Mouse (Mus musculus) lung, postnatal 25 days (tissue): ENCODE measurements around the gene Dlec1.

ENCODE experiments used
- DNase-seq: peaks from one replicate; pipeline ENCODE4 v3.0.0; 2022; ENCODE audit warnings: low spot score

The Dlec1 gene

DNA sequence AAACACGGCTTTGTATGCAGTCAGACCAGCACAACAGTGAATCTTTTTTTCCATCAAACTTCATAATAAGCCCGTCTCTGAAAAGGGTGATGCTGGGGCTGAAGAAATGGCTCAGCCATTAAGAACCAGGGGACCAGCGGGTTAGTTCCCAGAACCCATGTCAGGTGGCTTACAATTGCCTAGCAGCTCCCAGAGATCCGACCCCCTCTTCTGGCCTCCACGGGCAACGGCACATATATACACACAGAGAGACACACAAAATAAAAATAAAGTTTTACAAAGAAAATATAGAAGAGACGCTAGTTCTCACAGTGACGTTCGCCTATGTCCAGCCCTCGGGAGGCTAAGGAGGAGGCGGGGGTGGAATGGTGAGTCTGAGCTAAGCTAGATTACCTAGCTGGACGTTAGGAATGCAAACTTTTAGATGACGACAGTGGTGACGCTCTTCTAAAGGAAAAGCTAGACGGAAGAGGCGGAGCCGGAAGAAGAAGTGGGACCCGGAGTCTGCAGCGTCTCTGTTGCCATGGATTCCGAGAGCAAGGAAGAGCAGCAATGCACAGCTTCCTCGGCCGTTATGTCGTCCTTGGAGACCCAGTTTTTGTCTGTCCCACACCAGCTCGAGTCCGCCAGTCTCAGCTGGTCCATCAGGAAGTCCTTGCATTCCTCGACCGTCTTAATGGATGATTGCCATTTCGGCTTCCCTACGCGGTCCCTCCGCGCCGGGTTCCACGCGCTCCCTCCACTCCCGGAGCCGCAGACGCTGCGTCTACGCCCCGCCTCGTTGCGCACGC is at the start of gene Dlec1:
Gene Dlec1 (plus strand): TSS at position 487 of the 791 bp plus-strand sequence.
- peak; percentile 82 for DNase-seq

DNA sequence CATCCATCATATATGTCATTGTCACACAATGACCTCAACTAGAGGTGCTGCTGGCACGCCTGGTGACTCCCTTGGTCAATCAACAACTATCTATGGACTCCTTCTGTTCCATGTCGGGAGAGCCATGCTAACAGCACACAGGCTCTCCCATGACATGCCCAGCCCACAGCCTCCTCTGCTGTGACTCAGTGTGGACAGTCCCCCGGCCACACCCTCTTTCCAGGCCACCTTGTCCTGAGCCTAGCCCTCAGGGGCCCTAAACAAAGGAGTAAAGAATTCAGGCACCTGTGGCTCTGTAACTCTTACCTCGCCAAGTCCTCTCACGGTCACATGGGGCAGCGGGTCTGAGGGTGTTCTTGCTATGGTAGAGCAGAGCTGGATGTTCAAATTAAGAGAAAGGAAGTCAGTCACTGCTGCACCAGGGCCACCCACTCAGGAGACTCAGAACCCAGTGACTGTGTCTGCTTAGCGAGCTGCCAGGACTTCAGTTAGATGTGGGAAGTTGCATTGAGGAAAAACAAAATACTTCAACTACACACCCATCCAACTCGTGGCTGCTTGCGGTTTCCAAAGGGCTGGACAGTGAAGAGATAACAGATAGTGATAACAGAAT is 48.2 kb upstream of the Dlec1 start:
- no peak for DNase-seq

DNA sequence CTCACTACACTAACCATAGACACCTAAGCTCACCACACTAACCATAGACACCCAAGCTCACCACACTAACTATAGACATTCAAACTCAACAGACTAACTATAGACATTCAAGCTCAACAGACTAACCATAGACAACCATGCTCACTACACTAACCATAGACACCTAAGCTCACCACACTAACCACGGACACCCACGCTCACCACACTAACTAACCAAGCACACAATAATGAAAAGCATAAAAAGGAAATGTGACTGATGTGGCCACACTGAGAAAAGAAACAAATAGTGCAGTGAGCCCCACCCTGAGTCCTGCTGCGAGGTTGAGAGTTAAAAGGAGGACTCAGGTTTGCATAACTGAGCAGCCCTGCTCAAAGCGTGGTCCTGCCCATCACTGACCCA is 46.9 kb upstream of the Dlec1 start:
- DNase-seq = no peak

DNA sequence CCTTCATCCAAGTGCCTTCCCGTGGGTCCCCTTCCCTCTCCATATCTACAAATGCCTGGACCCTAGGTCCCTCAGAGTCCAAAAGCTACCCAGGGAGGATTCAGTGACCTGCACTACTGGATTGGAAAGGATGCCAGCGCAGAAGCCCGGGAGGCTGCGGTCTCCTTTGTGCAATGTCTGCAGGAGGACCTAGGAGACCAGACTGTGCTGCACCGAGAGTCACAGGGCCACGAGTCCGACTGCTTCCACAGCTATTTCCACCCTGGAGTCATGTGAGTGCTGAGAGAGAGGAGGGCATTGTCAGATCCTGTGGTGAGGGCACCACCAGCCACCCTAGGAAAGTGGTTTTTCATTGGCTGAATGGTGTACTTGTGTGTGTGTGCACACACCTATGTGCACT is 44.0 kb upstream of the Dlec1 start:
- DNase-seq = no peak

DNA sequence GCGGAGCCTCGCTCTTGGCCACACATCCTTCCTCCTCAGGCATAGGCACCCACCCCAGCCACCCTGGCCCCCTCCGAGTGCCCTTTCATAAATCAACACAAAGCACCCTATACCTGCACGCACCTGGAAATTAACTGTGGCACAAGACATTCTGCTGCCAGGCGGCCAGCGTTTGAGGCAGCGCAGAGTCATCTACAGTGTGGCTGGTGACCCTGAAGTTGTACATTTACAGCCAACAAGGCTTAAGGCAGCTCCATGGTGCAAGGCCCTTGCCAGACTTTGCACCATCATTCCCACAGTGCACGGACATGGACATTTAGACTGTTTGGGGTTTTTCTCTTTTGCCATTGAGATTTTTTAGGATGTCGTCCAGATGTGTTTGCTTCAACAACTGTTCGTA is 41.6 kb upstream of the Dlec1 start:
- DNase-seq = no peak

DNA sequence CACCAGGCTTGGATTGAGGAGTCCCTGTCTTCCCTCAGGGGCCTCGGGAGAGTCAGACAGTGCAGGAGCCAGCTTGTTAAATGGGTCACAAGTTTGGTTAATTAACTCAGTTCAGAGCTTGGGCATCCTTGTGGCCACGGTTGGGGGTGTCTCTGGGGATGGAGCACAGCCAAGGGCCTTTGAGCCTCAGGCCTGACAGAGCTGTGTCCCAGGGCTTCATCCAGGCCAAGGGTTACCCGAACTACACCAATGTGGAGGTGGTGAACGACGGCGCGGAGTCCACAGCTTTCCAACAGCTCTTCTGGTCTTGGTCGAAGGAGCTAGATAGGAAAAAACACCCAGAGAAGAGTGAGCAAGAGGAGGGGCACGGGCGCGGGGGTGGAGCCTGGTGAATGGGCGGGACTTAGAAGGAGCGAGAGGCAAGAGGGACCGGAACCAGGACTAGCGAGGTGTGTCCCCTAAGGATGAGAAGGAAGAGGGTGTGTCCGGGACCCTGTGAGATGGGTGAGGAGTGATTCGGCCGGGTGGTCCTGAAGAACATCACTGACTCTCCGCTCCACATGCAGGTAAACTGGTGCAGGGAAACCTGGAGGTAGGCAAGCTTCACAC is 39.1 kb upstream of the Dlec1 start:
- no peak for DNase-seq

DNA sequence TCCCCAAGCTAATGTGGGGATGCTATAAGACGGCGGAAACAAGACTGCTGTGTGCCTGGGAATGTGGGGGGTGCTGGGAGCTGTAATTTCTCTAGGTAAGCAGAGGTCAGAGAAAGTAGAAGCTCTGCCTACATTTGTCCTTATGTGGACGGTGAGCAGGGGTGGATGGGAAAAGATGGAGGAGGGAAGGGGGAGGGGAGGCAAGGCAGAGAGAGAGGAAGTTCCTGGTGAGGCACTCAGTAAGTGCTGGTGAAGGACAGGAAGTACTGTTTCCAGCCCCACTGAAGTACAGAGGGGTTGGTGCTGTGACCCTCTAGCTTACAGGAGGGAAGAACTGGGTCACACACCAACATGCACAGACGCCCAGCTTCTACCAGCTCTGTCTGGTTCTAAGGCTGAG is 38.0 kb upstream of the Dlec1 start:
- no peak for DNase-seq

DNA sequence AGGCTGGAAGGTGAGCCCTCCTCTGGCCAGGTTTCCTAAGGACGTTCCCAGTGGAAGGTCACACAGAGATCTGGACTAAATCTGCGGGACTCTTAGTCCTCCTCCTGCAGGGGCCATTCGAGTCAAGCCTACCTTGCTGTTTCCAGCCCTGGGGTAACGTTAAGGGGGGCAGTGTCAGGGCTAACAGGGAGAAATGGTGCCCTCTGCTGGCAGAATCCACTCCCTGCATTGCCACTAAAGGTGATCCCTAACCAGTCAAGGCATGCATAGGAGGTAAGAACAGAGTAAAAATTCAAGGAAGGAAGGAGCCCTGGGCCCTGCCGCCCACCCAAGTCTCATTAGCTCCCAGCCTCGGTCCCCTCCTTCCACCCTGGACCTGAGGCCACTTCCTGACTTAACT is 34.7 kb upstream of the Dlec1 start:
- DNase-seq = peak; percentile 78

DNA sequence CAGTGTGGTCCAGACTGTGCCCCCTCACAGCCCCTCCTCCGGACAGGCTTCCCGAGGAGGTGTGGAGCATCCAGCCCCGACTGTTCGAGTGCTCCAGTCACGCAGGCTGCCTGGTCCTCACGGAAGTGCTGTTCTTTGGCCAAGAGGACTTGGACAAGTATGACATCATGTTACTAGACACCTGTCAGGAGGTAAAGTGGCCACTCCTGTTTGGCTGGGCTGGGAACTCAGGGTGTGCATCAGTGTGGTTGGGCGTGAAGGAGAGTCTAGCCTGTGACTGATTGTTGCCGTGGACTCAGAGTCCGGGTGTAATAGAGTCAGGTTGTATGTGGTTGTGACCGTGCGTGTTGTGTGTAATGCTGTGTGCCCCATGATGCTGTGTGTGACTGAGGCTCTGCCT is 34.0 kb upstream of the Dlec1 start:
- DNase-seq = peak; percentile 60

DNA sequence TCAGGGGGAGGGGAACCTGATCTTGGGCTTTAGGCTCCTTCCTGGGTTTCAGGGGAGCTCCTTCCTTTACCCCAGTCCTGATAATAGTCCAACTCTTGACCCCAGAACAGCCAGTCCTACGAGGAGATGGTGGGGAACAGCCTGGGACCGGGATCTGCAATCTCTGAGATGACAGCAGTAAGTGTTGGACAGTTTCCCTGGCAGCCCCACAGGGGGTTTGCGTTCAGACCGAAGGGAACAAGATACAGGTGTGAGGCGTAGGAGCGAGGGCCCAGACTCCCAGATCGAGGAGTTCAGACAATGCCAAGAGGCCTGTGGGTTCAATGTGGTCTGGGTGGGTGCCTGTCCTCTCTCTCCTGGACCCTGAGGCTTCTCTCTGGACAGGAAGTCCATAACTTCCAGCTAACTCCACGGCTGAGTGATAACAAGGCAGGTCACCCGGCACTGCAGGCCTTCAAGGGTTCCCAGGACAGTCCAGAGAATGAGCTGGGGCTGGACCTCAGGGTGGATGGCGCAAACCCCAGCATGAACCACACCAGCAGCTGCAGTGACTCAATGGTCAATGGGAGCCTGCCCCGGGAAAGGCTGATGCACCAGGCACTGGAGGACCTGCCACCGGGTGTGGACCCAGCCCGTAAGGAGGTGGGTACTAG is 32.0 kb upstream of the Dlec1 start:
- DNase-seq = no peak

DNA sequence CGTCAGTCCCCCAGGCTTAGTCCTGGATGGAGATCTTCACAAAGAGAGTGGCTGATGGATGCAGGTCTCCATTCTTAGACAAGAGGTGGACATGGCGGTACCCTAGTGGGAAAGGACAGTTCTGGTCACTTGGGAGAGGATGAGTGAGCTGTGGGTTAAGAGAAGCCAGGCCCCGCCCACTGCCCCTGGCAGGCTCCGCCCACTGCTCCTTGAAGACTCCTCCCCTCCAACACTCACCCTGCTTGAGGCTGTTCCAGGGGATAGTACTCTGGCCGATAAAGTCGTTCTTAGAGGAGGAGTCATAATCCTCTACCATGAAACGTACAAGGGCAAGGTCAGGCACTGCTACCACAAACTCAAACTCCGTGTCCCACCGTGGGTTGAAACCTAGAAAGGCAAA is 30.5 kb upstream of the Dlec1 start:
- DNase-seq = no peak

DNA sequence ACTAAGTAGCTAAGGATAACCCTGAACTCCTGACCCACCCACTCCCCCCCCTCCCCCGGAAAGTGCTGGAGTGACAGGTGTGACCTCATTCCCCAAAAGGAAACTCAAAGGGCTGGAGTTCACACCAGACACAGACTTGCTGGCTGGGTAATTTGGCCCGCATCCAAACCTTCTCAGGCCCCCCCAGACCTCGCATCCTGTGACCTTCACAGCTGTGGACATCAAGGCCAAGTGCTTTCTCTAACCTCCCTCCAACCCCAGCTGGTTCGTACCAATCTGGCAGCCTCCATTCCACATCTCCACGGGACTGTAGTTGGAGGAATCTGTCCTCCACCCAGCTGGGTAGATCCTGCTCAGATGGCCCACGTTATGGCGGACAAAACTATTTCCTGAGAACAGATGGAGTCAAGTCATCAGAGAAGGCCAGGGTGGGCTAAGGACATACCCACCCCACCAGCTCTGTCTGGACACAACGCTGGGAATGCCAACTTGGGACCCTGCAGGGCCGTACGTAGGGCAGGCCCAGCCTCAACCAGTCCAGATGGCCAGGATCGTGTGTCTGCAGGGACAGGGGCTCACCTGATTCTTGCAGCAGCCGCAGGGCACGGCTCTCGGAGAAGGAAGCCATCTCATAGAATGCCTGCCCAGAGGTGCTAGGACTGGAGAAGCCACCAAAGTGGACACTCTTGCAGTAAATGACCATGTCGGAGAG is 28.9 kb upstream of the Dlec1 start:
- DNase-seq = no peak

DNA sequence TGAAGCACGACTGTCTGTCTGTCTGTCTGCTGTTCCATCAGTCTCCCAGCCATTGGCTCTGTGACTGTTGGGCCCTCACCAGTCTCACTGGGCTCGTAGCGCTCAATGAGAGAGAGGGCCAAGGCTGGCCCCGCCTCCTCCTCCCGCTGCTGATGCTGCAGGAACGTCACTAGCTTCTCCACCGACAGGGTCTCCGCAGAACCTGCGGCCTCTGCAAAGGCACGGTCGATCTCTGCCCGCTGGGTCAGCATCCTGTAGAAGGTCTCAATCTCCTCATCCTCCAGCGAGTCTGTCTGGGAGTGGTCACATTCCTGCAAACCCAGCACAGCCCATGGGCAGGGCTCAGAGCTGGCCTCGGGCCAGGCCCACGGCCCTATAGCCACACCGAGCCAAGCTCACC is 26.6 kb upstream of the Dlec1 start:
- DNase-seq = no peak

DNA sequence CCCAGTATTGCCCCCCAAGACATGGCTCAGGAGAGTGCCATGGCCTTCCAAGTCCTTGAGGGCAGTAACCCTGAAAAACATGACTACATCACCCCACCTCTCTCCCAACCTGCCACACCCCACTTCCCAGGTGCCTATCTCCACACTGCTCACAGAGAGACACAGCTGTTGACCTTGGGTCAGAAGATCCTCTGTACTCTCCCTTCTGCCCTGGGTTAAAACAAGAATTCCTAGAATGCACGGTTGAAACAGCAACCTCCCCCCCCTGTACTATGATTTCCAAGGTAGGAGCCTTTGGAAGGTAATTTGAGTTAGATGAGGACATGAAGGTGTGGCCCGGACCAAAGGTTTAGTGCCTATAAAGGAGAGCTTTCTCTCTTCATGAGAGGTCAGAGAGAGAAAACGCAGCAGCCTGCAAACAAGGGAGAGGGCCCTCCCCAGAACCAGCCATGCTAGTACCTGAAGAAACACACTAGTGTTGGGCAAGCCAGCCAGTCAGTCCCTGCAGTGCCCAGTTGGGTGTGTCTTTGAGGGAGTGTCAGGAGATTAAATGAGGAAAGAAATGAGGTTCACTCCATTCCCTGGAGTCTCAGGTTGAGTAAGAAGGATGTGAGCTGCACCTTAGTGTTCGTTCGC is 22.1 kb upstream of the Dlec1 start:
- DNase-seq = no peak

DNA sequence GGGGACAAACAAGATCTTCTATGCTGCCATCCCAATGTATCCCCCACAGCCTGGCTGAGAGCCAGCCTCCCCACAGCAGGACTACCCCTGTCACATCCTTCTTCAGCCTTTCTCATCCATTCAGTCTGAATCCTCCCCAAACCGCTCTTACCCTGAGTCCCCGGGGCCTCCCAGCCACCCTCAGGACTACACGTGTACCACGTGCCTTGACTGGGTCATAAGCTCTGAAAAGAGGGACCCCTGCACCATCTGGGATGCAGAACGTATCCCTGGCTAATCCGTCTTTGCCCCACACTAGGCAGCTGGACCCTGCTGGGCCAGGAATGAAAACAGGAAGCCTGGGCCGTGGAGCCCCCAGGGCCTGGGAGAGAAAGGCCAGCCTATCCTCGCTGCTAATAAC is 20.2 kb upstream of the Dlec1 start:
- no peak for DNase-seq

DNA sequence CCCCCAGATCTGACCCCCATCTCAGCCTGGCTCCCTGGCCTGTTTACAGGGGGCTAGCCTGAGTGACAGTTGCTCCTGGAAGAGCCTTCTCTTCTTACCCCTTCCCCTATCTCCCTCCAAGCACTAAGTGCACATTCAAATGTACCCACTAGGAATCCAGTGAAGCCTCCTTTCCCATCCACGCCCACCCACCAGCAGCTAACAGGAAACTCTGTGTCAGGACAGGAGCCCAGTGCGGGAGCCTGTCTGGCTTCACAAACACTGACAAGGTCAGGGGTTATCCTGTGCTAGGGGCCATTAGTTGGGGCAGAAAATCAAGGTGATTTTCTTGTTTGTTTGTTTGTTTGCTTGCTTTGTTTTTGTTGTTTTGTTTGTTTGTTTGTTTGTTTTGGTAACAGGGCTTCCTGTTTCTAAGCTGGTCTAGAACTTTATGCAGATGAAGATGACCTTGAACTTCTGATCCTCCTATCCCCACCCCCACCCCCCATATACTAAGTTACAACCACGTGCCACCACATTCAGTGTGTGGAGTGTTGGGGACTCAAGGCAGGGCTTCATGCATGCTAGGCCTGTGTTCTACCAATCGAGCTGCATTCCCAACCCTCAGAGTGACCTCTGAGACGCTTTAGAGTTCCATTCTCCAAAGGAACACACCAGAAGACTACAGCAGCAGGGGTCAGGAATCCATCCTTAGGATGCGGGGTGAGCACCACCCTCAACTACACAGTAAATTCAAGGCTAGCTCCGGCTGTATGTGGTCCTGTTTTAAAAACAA is 19.4 kb upstream of the Dlec1 start:
- DNase-seq = no peak

DNA sequence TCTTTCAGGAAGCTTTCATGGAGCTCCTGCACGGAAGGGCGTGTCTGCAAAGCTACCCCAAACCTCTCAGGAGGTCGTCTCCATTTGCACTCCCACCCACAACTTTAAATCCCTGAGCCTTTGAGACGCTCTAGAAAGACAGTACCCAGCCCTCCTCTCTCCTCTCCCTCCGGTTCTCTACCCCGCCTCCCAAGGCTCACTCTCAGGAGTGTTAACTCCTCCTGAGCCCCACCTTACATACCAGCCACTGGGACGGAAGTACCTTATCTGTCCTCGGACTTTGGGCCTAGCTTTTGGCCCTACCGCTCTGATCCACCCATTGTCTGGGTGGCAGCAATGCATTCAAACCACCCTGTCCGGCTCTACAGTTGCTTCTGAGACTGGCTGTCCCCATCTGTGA is 18.3 kb upstream of the Dlec1 start:
- DNase-seq = no peak

DNA sequence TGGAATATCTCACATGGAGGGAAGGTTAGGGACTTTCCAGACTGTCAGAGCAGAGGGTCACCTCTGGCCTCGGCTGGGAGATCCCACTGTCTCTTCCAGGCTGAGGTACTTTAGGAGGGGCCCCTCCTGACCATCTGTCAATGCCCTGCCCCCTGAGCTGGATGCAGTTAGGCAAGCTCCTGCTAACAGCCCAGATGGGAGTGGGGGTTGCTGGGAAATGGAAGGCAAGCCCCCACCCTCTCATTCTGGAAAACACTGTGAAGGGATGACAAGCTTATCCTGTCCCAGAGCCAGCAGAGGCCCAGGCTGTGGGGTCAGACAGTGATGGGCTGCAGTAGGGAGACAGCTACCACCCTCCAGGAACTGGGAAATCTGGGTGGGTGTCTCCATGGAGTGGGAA is 15.8 kb upstream of the Dlec1 start:
- no peak for DNase-seq

DNA sequence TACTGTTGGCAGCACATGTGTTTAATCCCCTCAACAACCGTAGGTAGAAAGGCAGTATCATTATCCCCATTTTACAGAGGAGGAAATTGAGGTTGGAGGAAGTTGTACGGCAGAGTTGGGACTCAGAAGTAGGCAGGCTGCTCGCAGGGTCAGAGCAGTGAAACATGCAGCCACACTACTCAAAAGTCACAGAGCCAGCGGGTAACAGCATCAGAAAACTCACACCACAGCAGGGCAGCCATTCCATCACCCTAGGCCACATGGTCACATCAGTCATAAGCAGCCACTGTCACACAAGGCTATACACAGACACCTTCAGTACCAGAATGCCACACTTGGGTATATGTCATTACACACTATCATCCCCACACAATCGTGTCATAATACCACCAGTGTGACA is 15.0 kb upstream of the Dlec1 start:
- no peak for DNase-seq

DNA sequence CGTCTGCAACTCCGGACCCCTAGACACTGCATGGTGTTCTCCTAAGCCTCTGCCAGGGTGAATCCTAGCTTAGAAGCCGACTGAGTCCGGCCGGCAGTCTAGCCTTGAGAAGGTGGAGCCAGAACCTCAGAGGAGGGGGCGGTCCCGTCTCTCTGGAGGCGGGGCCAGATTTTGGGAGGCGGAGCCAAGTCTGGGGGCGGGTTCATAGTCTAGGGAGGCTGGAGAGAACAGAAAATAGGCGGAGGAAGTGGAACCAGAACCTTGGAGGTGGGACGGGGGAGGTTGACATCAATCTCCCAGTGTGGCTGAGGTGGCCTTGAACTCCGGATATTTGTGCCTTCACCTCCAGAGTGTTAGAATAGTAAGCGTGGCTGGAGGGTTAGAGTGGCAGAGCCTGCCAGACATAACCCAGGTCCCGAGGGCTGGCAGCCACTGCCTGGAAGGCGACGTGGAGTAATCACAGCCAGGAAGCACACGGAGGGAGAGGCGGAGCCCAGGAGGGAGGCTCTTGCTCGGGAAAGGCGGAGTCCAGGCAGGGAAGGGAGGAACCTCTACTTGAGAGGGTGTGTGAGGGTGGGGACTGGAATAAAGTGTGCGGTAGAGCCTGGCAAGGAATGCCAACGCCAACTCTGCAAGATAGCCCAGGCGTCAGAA is 14.0 kb upstream of the Dlec1 start:
- DNase-seq = peak; percentile 90

DNA sequence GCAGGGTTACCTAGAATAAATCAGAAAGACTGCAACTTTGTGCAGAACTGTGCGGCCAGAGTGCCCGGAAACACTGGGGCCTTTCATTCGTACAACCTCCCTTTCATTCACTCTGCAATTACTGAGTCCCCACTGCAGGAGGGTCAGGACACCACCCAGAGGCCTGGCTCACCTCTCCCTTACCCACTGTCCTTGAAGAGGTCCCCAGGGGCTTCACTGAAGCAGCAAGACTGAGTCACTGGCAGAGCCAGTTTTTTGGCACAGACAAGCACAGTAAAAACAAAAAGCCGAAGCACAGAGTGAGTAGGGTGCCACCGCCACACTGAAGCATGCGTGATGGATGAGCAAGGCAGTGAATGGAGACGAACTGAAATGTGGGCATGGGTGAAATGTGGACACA is 12.8 kb upstream of the Dlec1 start:
- no peak for DNase-seq
